Mouse (Mus musculus) stomach, postnatal 0 days (tissue): ENCODE data around the gene Hspb6. TPM values are rescaled to one million over a fixed set of nuclear protein-coding genes. Genes with fewer than 3 reads are reported as not detected.
A peak's percentile ranks its signal among the peaks of the same experiment; 100 is the strongest.

Experiments used
- ATAC-seq: fragments of 200-750 bp; cut with Nextera tagmentation; 2 replicates; pipeline ENCODE4 v1.8.0; 2017; ENCODE audit not compliant: low FRiP score, low TSS enrichment
- DNase-seq: peaks from one replicate; pipeline ENCODE4 v3.0.0-alpha.2; 2016; ENCODE audit warnings: low spot score
- H3K27ac ChIP-seq: fragments of 300-500 bp; sonication (generic); replicated peaks from 2 replicates; pipeline ENCODE4 v1.5.1; 2014; ENCODE audit warnings: mild to moderate bottlenecking, control low read depth
- H3K27me3 ChIP-seq: fragments of 300-500 bp; sonication (generic); 2 replicates; pipeline ENCODE4 v1.6.1; 2014; ENCODE audit warnings: low read length; ENCODE audit not compliant: control insufficient read depth, insufficient read depth
- H3K36me3 ChIP-seq: fragments of 300-500 bp; sonication (generic); 2 replicates; pipeline ENCODE4 v1.6.1; 2014; ENCODE audit warnings: low read length, mixed read lengths; ENCODE audit not compliant: control insufficient read depth, insufficient read depth
- H3K4me1 ChIP-seq: fragments of 300-500 bp; sonication (generic); replicated peaks from 2 replicates; pipeline ENCODE4 v1.6.1; 2014; ENCODE audit warnings: antibody characterized with exemption; ENCODE audit not compliant: control insufficient read depth, insufficient read depth
- H3K4me2 ChIP-seq: fragments of 300-500 bp; sonication (generic); replicated peaks from 2 replicates; pipeline ENCODE4 v1.6.1; 2014; ENCODE audit warnings: low read depth, mild to moderate bottlenecking, control low read depth, moderate library complexity
- H3K4me3 ChIP-seq: fragments of 300-500 bp; sonication (generic); 2 replicates; pipeline ENCODE4 v1.5.1; 2014; ENCODE audit warnings: low read depth, low read length, control low read depth
- H3K9ac ChIP-seq: fragments of 300-500 bp; sonication (generic); 2 replicates; pipeline ENCODE4 v1.6.1; 2014; ENCODE audit warnings: mild to moderate bottlenecking, low read length, control low read depth, mixed read lengths
- H3K9me3 ChIP-seq: fragments of 300-500 bp; sonication (generic); 2 replicates; pipeline ENCODE4 v1.6.1; 2016; ENCODE audit warnings: low read length; ENCODE audit not compliant: control insufficient read depth
- CTCF ChIP-seq: IDR thresholded peaks from 2 replicates; pipeline ENCODE4 v1.5.1; 2016; ENCODE audit warnings: antibody characterized with exemption, low read depth, mild to moderate bottlenecking, moderate library complexity
- EP300 ChIP-seq: optimal IDR thresholded peaks from 2 replicates; pipeline ENCODE3; 2016; ENCODE audit warnings: antibody characterized with exemption
- WGBS: fragments of 180-500 bp; shearing (Covaris S2); extraction: QIAGEN DNeasy Blood & Tissue Kit; methylation state at CpG from one replicate; pipeline ENCODE4 v1.1.7; 2014; 5-methylcytosine and 5-hydroxymethylcytosine counted together
- polyA plus RNA-seq: library from polyadenylated mRNA; unstranded; fragments of >200 nt; fragmentation: Nextera tagmentation; extraction: Ambion mirVana; gene quantifications from 2 replicates; pipeline ENCODE4 v1.2.1, GENCODE M21; 2015

Hspb6 gene
- polyA plus RNA-seq, result 66.4 and 75.7 TPM in 2 replicates

- peak; percentile 97 for DNase-seq
- Histone ChIP-seq H3K9me3 (no peaks in the 10 kb centered on the region), H3K4me2 (peak within 1 kb of the TSS; percentile 94), H3K27me3 (no peaks in the 10 kb centered on the region), H3K36me3 (peaks cover 15% of the 10 kb centered on the region), H3K4me1 (0 out of 2 replicates have a peak, but pooled peaks cover 2% of the 10 kb centered on the region), H3K9ac (peak within 1 kb of the TSS; percentile 81), H3K27ac (peak within 1 kb of the TSS; percentile 97), H3K4me3 (peak within 1 kb of the TSS; percentile 72)
- ATAC-seq, result peak; percentile 95
- under 1% methylated on average over 44 of the region's 44 CpGs for WGBS
- TF ChIP-seq EP300 (no peak), CTCF (peak; percentile 32)
Observed at GRCm38 (mm10) chr7:30552102-30553020, at the start of gene Hspb6, which contains the start of gene Proser3. Hspb6 (plus strand) TSS chr7:30552178. Proser3 (minus strand) TSS chr7:30552299.

GRCm38 (mm10) chr7:30508061-30508460 lies 43.9 kb upstream of the Hspb6 start:
- Histone ChIP-seq H3K36me3 (no peaks in the 10 kb centered on the region), H3K4me2 (no peak overlapping the region), H3K4me3 (no peak overlapping the region), H3K27me3 (no peaks in the 10 kb centered on the region), H3K4me1 (no peaks in the 10 kb centered on the region), H3K9ac (no peak overlapping the region), H3K27ac (no peak overlapping the region), H3K9me3 (no peaks in the 10 kb centered on the region)
- WGBS, result 63% methylated on average over 4 of the region's 4 CpGs
- TF ChIP-seq EP300 (no peak), CTCF (no peak)
- DNase-seq, result no peak
- no peak for ATAC-seq

GRCm38 (mm10) chr7:30515003-30515760 lies 36.8 kb upstream of the Hspb6 start:
- no peaks in the 10 kb centered on the region for H3K4me1 ChIP-seq
- no peak for TF ChIP-seq CTCF
- ATAC-seq (no peak), DNase-seq (no peak)
- H3K27ac ChIP-seq, result no peak overlapping the region
- no peak overlapping the region for H3K4me2 ChIP-seq
- no peaks in the 10 kb centered on the region for H3K9me3 ChIP-seq
- H3K27me3 ChIP-seq, result no peaks in the 10 kb centered on the region
- 55% methylated on average over 24 of the region's 24 CpGs for WGBS
- no peak overlapping the region for H3K4me3 ChIP-seq
- H3K36me3 ChIP-seq, result no peaks in the 10 kb centered on the region
- H3K9ac ChIP-seq, result no peak overlapping the region

- H3K4me3 ChIP-seq, result no peak overlapping the region
- H3K4me2 ChIP-seq, result no peak overlapping the region
- DNase-seq (no peak), ATAC-seq (no peak)
- no peaks in the 10 kb centered on the region for H3K36me3 ChIP-seq
- 35% methylated on average over 8 of the region's 8 CpGs for WGBS
- H3K9me3 ChIP-seq, result no peaks in the 10 kb centered on the region
- H3K27ac ChIP-seq, result no peak overlapping the region
- H3K9ac ChIP-seq, result no peak overlapping the region
- no peaks in the 10 kb centered on the region for H3K27me3 ChIP-seq
- no peaks in the 10 kb centered on the region for H3K4me1 ChIP-seq
- TF ChIP-seq CTCF, result no peak
- no peak for TF ChIP-seq EP300
Observed at GRCm38 (mm10) chr7:30518325-30518724, 33.7 kb upstream of the Hspb6 start.

GRCm38 (mm10) chr7:30520396-30520795 lies 31.6 kb upstream of the Hspb6 start:
- TF ChIP-seq CTCF (no peak), EP300 (no peak)
- DNase-seq (no peak), ATAC-seq (no peak; the same call in 1 of the 2 replicates)
- H3K27me3 ChIP-seq, result no peaks in the 10 kb centered on the region
- no peak overlapping the region for H3K4me2 ChIP-seq
- no peak overlapping the region for H3K27ac ChIP-seq
- 0 out of 2 replicates have a peak, but pooled peaks cover 7% of the 10 kb centered on the region for H3K36me3 ChIP-seq
- H3K9ac ChIP-seq, result no peak overlapping the region
- WGBS, result 71% methylated on average over 4 of the region's 4 CpGs
- H3K4me1 ChIP-seq, result no peaks in the 10 kb centered on the region
- H3K4me3 ChIP-seq, result no peak overlapping the region
- no peaks in the 10 kb centered on the region for H3K9me3 ChIP-seq
